Mouse (Mus musculus): Measurements from ENCODE around the gene Fbrs. TPM values are rescaled to one million over a fixed set of nuclear protein-coding genes. Genes with fewer than 3 reads are reported as not detected.

Fbrs gene
- total RNA-seq, 2 experiments from 2014 or later, result 17.7 to 111 TPM

DNA sequence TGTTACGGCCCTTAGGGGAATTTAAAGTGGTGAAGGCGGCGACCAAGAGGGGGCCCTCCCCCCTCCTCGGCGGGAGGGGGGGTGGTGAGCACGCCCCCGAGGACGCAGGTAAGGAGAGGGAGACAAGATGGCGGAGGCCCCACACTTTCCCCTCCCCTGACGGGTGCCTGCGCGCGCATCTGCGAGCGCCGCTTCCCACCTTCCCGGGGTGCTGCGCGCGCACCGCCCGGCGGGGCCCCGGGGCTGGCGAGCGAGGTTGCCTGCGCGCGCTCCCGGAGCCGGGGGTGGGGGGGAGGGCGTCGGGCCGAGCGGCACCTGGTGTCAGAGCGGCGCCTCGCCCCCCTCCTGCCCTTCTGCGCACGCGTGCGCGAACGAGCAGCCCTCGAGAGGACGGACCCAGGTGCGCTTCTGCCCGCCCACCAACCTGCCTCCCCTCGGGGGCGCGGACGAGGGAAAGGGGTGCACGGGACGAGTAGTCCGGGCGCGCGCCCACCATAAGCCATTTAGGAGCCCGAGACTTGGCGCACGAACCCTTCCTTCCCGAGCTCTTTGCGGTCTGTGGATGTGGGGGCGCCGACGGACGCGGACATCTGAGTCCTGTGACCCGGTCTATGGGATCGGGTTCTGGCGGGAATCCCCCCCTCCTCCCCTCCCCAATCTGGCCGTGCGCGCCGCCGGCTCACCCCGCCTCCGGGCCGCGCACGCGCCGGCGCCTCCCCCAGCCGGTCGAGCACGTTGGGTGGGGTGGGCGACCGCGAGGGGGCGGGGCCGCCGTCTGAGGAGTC lies 33.4 kb downstream of the Fbrs start:
- peak; percentile 67 for ATAC-seq (replicated peaks; ENCODE audit: low FRiP score, low TSS enrichment, poor library complexity, severe bottlenecking)

DNA sequence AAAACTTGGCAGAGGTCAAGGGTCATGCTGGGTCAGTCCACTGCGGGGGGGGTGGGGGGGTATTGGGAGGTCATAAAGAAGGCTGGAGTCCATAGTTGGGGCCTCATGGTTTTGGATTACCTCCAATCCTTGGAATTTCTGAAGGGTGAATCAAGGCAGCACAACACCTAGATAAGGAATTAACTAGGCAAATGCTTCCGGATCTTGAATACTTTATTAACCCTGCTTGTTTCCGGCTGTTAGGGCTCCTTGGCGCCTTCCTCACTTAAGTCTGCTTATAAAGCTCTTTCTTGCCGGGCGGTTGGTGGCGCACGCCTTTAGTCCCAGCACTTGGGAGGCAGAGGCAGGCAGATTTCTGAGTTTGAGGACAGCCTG lies 34.0 kb downstream of the Fbrs start:
- no peak for ATAC-seq (replicated peaks; ENCODE audit: low FRiP score, low TSS enrichment, poor library complexity, severe bottlenecking)

DNA sequence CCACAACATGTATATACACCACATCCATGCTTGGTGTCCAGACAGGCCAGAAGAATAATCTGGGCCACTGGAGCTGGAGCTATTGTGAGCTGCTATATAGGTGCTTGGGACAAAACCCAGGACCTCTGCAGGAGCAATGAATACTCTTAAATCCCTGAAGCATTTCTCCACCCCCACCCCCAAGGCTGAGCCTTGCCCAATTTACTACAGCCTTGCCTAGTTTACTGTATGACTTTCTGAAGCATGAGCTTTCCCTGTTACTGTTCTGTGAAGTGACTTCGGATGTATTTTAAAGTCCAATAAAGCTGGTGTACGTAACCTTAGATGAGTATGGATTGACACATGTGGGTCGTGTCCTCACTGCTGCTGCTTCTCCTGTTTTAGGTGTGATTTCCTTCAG lies 34.8 kb downstream of the Fbrs start:
- ATAC-seq (replicated peaks; ENCODE audit: low FRiP score, low TSS enrichment, poor library complexity, severe bottlenecking), result no peak

DNA sequence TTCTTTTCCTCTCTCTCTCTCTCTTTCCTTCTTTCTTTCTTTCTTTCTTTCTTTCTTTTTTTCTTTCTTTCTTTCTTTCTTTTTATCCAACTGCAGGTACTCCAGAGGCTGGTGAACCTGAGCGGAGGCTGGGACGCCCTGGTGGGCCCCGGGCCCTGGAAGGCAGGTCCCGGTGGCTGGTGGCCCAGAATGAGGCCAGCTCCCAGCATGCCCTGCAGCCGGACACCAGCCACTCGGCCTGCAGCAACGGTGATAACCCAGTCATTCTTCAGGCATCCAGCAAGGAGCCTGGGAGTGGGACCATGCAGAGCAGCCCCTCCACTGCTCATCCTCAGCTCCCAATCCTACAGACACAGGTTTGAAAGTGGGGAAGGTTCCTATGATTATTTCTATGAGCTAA lies 36.8 kb downstream of the Fbrs start:
- ATAC-seq (replicated peaks; ENCODE audit: low FRiP score, low TSS enrichment, poor library complexity, severe bottlenecking), result no peak

DNA sequence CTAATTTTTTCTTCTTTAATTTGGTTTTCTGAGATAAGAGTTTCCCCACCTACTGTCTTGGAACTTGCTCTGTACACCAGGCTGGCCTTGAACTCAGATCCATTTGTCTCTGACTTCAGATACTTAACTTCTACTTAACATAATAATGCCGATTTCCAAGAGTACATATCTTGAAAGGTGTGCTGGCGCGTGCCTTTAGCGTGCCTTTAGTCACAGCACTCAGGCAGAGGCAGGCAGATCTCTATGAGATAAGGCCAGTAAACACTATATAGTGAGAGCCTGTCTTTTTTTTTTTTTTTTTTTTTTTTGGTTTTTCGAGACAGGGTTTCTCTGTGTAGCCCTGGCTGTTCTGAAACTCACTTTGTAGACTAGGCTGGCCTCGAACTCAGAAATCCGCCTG lies 37.3 kb downstream of the Fbrs start:
- ATAC-seq (replicated peaks; ENCODE audit: low FRiP score, low TSS enrichment, poor library complexity, severe bottlenecking), result no peak

DNA sequence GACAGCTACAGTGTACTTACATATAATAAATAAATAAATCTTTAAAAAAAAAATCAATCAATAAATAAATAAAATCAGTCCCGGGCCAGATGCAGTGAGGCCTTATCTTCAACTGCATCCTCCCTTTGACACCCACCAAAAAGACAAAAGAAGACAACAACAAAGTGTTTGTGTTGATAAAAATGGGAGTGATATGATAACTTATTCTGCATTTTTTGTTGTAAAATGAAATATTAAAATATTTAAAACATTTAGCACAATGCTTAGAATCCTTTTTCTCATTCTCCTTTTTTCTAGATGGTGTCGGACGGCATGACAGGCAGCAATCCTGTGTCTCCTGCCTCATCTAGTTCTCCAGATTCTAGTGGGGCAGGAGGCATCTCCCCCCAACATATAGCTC lies 40.3 kb downstream of the Fbrs start, which contains the start of gene Gm42715:
Gm42715 (plus strand) TSS at position 301 of the 400 bp plus-strand sequence.
- no peak for ATAC-seq (replicated peaks; ENCODE audit: low FRiP score, low TSS enrichment, poor library complexity, severe bottlenecking)

Other genes starting within 250 kb of the Fbrs start
- gene Zfp553, start 246.1 kb upstream of the Fbrs start, total RNA-seq (2014; fragmentation: Nextera tagmentation), result 17.0 and 18.3 TPM in 2 replicates
- 22.7 and 31.7 TPM in 2 replicates for gene Zfp553, start 246.1 kb upstream of the Fbrs start, total RNA-seq (2017)
- gene Sept1, start 246.1 kb upstream of the Fbrs start, total RNA-seq (2014; fragmentation: Nextera tagmentation), result 41.3 and 47.7 TPM in 2 replicates
- 24.8 and 25.5 TPM in 2 replicates for gene Sept1, start 246.1 kb upstream of the Fbrs start, total RNA-seq (2017)
- gene Zfp771, start 234.9 kb upstream of the Fbrs start, total RNA-seq (2014; fragmentation: Nextera tagmentation), result 15.1 and 16.6 TPM in 2 replicates
- gene Zfp771, start 234.9 kb upstream of the Fbrs start, total RNA-seq (2017), result 13.6 and 14.1 TPM in 2 replicates
- 61.0 and 138 TPM in 2 replicates for gene Dctpp1, start 218.5 kb upstream of the Fbrs start, total RNA-seq (2014; fragmentation: Nextera tagmentation)
- gene Dctpp1, start 218.5 kb upstream of the Fbrs start, total RNA-seq (2017), result 44.5 and 48.2 TPM in 2 replicates
- 61.7 and 74.2 TPM in 2 replicates for gene Sephs2, start 205.1 kb upstream of the Fbrs start, total RNA-seq (2014; fragmentation: Nextera tagmentation)
- 115 and 130 TPM in 2 replicates for gene Sephs2, start 205.1 kb upstream of the Fbrs start, total RNA-seq (2017)
- 5.5 and 11.4 TPM in 2 replicates for gene Itgal, start 182.9 kb upstream of the Fbrs start, total RNA-seq (2014; fragmentation: Nextera tagmentation)
- gene Itgal, start 182.9 kb upstream of the Fbrs start, total RNA-seq (2017), result 2.6 and 4.6 TPM in 2 replicates
- gene Zfp768, start 133.6 kb upstream of the Fbrs start, total RNA-seq (2014; fragmentation: Nextera tagmentation), result 3.5 and 8.4 TPM in 2 replicates
- 3.0 and 4.4 TPM in 2 replicates for gene Zfp768, start 133.6 kb upstream of the Fbrs start, total RNA-seq (2017)
- gene Zfp747, start 103.1 kb upstream of the Fbrs start, total RNA-seq (2014; fragmentation: Nextera tagmentation), result 7.7 and 8.3 TPM in 2 replicates
- gene Zfp747, start 103.1 kb upstream of the Fbrs start, total RNA-seq (2017), result 4.0 and 10.9 TPM in 2 replicates
- 2.3 and 4.0 TPM in 2 replicates for gene 9130019O22Rik, start 92.0 kb upstream of the Fbrs start, total RNA-seq (2014; fragmentation: Nextera tagmentation)
- gene 9130019O22Rik, start 92.0 kb upstream of the Fbrs start, total RNA-seq (2017), result 3.6 and 4.8 TPM in 2 replicates
- 3.1 and 8.6 TPM in 2 replicates for gene E430018J23Rik, start 85.6 kb upstream of the Fbrs start, total RNA-seq (2014; fragmentation: Nextera tagmentation)
- 7.8 TPM in 2 replicates for gene E430018J23Rik, start 85.6 kb upstream of the Fbrs start, total RNA-seq (2017)
- gene Zfp764, start 72.4 kb upstream of the Fbrs start, total RNA-seq (2014; fragmentation: Nextera tagmentation), result 1.8 and 6.5 TPM in 2 replicates
- 3.7 and 4.2 TPM in 2 replicates for gene Zfp764, start 72.4 kb upstream of the Fbrs start, total RNA-seq (2017)
- 6.9 and 14.9 TPM in 2 replicates for gene Zfp688, start 57.1 kb upstream of the Fbrs start, total RNA-seq (2014; fragmentation: Nextera tagmentation)
- 6.8 and 11.2 TPM in 2 replicates for gene Zfp688, start 57.1 kb upstream of the Fbrs start, total RNA-seq (2017)
- gene Zfp689, start 30.0 kb upstream of the Fbrs start, total RNA-seq (2014; fragmentation: Nextera tagmentation), result 3.6 and 5.8 TPM in 2 replicates
- 2.0 and 2.5 TPM in 2 replicates for gene Zfp689, start 30.0 kb upstream of the Fbrs start, total RNA-seq (2017)
- 76.2 and 109 TPM in 2 replicates for gene Prr14, start 19.6 kb upstream of the Fbrs start, total RNA-seq (2014; fragmentation: Nextera tagmentation)
- 33.1 and 34.2 TPM in 2 replicates for gene Prr14, start 19.6 kb upstream of the Fbrs start, total RNA-seq (2017)
- 126 and 170 TPM in 2 replicates for gene Srcap, start 32.8 kb downstream of the Fbrs start, total RNA-seq (2014; fragmentation: Nextera tagmentation)
- gene Srcap, start 32.8 kb downstream of the Fbrs start, total RNA-seq (2017), result 21.9 and 22.7 TPM in 2 replicates
- 30.3 and 58.3 TPM in 2 replicates for gene Gm42715, start 40.4 kb downstream of the Fbrs start, total RNA-seq (2014; fragmentation: Nextera tagmentation)
- 7.4 and 8.8 TPM in 2 replicates for gene Gm42715, start 40.4 kb downstream of the Fbrs start, total RNA-seq (2017)
- gene Tmem265, start 82.2 kb downstream of the Fbrs start, total RNA-seq (2014; fragmentation: Nextera tagmentation), result not detected in 2 replicates
- gene Tmem265, start 82.2 kb downstream of the Fbrs start, total RNA-seq (2017), result 3.4 TPM in 1 of 2 replicates, not detected in the other
- gene Phkg2, start 94.1 kb downstream of the Fbrs start, total RNA-seq (2014; fragmentation: Nextera tagmentation), result 43.0 and 59.6 TPM in 2 replicates
- gene Phkg2, start 94.1 kb downstream of the Fbrs start, total RNA-seq (2017), result 21.1 and 30.5 TPM in 2 replicates
- 6.1 TPM in 1 of 2 replicates, not detected in the other for gene Ccdc189, start 109.4 kb downstream of the Fbrs start, total RNA-seq (2014; fragmentation: Nextera tagmentation)
- 0.38 and 6.8 TPM in 2 replicates for gene Ccdc189, start 109.4 kb downstream of the Fbrs start, total RNA-seq (2017)
- gene Rnf40, start 109.6 kb downstream of the Fbrs start, total RNA-seq (2014; fragmentation: Nextera tagmentation), result 45.6 and 48.7 TPM in 2 replicates
- gene Rnf40, start 109.6 kb downstream of the Fbrs start, total RNA-seq (2017), result 35.1 and 37.9 TPM in 2 replicates
- 7.2 and 7.8 TPM in 2 replicates for gene Zfp629, start 136.6 kb downstream of the Fbrs start, total RNA-seq (2014; fragmentation: Nextera tagmentation)
- gene Zfp629, start 136.6 kb downstream of the Fbrs start, total RNA-seq (2017), result 3.4 and 9.1 TPM in 2 replicates
- 84.1 and 94.3 TPM in 2 replicates for gene Bcl7c, start 229.7 kb downstream of the Fbrs start, total RNA-seq (2014; fragmentation: Nextera tagmentation)
- gene Bcl7c, start 229.7 kb downstream of the Fbrs start, total RNA-seq (2017), result 51.3 and 61.0 TPM in 2 replicates
- 4.2 and 5.5 TPM in 2 replicates for gene Ctf1, start 233.5 kb downstream of the Fbrs start, total RNA-seq (2014; fragmentation: Nextera tagmentation)
- 1.9 and 3.0 TPM in 2 replicates for gene Ctf1, start 233.5 kb downstream of the Fbrs start, total RNA-seq (2017)

Data from megakaryocyte-erythroid progenitor cell, adult 5-6 weeks (primary cell).